In the genomic region with DNA sequence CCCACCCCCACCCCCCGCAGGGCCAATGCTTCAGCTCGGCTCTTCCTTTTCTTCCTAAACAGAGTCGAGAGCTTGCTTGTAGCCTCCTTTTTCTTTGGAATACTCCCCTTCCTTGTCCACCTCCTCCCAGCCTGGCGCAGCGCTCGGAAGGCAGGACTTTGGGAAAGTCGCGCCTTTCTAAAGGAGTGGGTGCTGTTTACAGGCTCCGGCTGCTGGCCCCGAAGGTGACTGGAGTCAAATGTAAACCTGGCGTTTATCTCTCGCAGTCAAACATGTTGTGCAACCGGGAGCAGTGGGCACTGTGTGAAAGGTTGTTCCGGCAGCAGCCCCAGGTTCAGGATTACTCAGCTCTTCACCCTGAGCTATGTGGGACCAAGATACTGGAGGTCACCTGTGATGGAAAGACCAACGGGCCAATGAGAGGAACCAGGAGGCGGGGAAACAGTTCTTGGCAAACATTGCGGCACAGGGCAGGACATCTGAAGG, we compare ENCODE assay signal across 8 mouse cellular contexts. TPM values are rescaled to one million over a fixed set of nuclear protein-coding genes. Genes with fewer than 3 reads are reported as not detected.
DNase-seq lines count a peak whose midpoint lies in the region; ATAC-seq lines count a peak whose summit lies in the region.

No protein-coding gene starts in this region.

- no peaks in the 10 kb centered on the region for H3K9me3 ChIP-seq in forebrain, embryonic 11.5 days (ENCODE audit: control insufficient read depth, low read length)
- no peaks in the 10 kb centered on the region for H3K9me3 ChIP-seq in heart, embryonic 16.5 days (replicated peaks; ENCODE audit: control insufficient read depth, low read length)
- H3K9me3 ChIP-seq in liver, embryonic 15.5 days (replicated peaks), result no peaks in the 10 kb centered on the region
- no peaks in the 10 kb centered on the region for H3K9me3 ChIP-seq in neural tube, embryonic 12.5 days

- H3K27me3 ChIP-seq in forebrain, embryonic 11.5 days (ENCODE audit: control insufficient read depth, insufficient read depth, low read length), result no peaks in the 10 kb centered on the region
- H3K27me3 ChIP-seq in heart, embryonic 16.5 days (ENCODE audit: control insufficient read depth, insufficient read depth, low read length), result no peaks in the 10 kb centered on the region
- H3K27me3 ChIP-seq in liver, embryonic 15.5 days, result no peaks in the 10 kb centered on the region
- no peaks in the 10 kb centered on the region for H3K27me3 ChIP-seq in neural tube, embryonic 12.5 days (replicated peaks)

- ATAC-seq in forebrain, embryonic 11.5 days (replicated peaks; ENCODE audit: low FRiP score), result peak; percentile 96
- ATAC-seq in heart, embryonic 16.5 days (replicated peaks; ENCODE audit: extremely low read depth, insufficient read depth, low FRiP score), result peak; percentile 99
- ATAC-seq in liver, embryonic 15.5 days (ENCODE audit: insufficient read depth), result peak; percentile 98
- ATAC-seq in neural tube, embryonic 12.5 days (ENCODE audit: low FRiP score, low read depth), result peak; percentile 99

- DNase-seq in CD8-positive naive resting alpha-beta T cell, adult 2 months (ENCODE audit: low read depth in 2 of 2, low spot score in 2 of 2), result peak; percentile 57 to 70
- peak; percentile 97 for DNase-seq in c-Kit-positive CD71-positive TER-119-negative erythroid progenitor cells, embryonic 14.5 days (ENCODE audit: low read depth)
- peak; percentile 87 for DNase-seq in forebrain, embryonic 11.5 days (ENCODE audit: low spot score)
- DNase-seq in kidney, postnatal 36 days, result peak; percentile 98 to 99
- DNase-seq in telencephalon, adult 2 months (ENCODE audit: low read depth, low spot score), result peak; percentile 55

- 0 out of 2 replicates have a peak, but pooled peaks cover 5% of the 10 kb centered on the region for H3K4me1 ChIP-seq in forebrain, embryonic 11.5 days (replicated peaks; ENCODE audit: control insufficient read depth, insufficient read depth, low read length)
- peaks cover 16% of the 10 kb centered on the region for H3K4me1 ChIP-seq in heart, embryonic 16.5 days (ENCODE audit: control insufficient read depth, insufficient read depth, low read length)
- H3K4me1 ChIP-seq in liver, embryonic 15.5 days (replicated peaks), result peaks cover 70% of the 10 kb centered on the region
- no peaks in the 10 kb centered on the region for H3K4me1 ChIP-seq in neural tube, embryonic 12.5 days

- H3K36me3 ChIP-seq in forebrain, embryonic 11.5 days (ENCODE audit: control insufficient read depth, insufficient read depth, low read length), result no peaks in the 10 kb centered on the region
- H3K36me3 ChIP-seq in heart, embryonic 16.5 days (ENCODE audit: control insufficient read depth, insufficient read depth), result no peaks in the 10 kb centered on the region
- no peaks in the 10 kb centered on the region for H3K36me3 ChIP-seq in liver, embryonic 15.5 days (replicated peaks)
- no peaks in the 10 kb centered on the region for H3K36me3 ChIP-seq in neural tube, embryonic 12.5 days

- peak overlapping the region; percentile 48 for H3K4me3 ChIP-seq in forebrain, embryonic 11.5 days (ENCODE audit: low read depth, low read length)
- peak overlapping the region; percentile 82 for H3K4me3 ChIP-seq in heart, embryonic 16.5 days (ENCODE audit: low read length)
- peak overlapping the region; percentile 63 for H3K4me3 ChIP-seq in liver, embryonic 15.5 days (replicated peaks)
- peak overlapping the region; percentile 46 for H3K4me3 ChIP-seq in neural tube, embryonic 12.5 days

- peak overlapping the region; percentile 58 for H3K4me2 ChIP-seq in forebrain, embryonic 11.5 days (ENCODE audit: low read depth, low read length, severe bottlenecking)
- H3K4me2 ChIP-seq in heart, embryonic 16.5 days (ENCODE audit: low read depth, low read length), result peak overlapping the region; percentile 88
- H3K4me2 ChIP-seq in liver, embryonic 15.5 days, result peak overlapping the region; percentile 75
- peak overlapping the region; percentile 64 for H3K4me2 ChIP-seq in neural tube, embryonic 12.5 days (replicated peaks)

- 0 out of 2 replicates have a peak overlapping the region, but pooled peaks have one; percentile 8 for H3K27ac ChIP-seq in forebrain, embryonic 11.5 days (ENCODE audit: low read depth, low read length)
- peak overlapping the region; percentile 98 for H3K27ac ChIP-seq in heart, embryonic 16.5 days (ENCODE audit: low read length)
- H3K27ac ChIP-seq in liver, embryonic 15.5 days (replicated peaks), result peak overlapping the region; percentile 99
- no peak overlapping the region for H3K27ac ChIP-seq in neural tube, embryonic 12.5 days

- WGBS in forebrain, embryonic 11.5 days, result under 1% methylated on average over 17 of the region's 17 CpGs
- WGBS in heart, embryonic 16.5 days, result under 1% methylated on average over 17 of the region's 17 CpGs
- under 1% methylated on average over 17 of the region's 17 CpGs for WGBS in liver, embryonic 15.5 days (ENCODE audit: insufficient replicate concordance)
- WGBS in neural tube, embryonic 12.5 days, result under 1% methylated on average over 17 of the region's 17 CpGs

- H3K9ac ChIP-seq in forebrain, embryonic 11.5 days (ENCODE audit: low read length), result peak overlapping the region; percentile 61
- H3K9ac ChIP-seq in heart, embryonic 16.5 days (ENCODE audit: low read length), result peak overlapping the region; percentile 89
- H3K9ac ChIP-seq in liver, embryonic 15.5 days, result peak overlapping the region; percentile 76
- peak overlapping the region; percentile 49 for H3K9ac ChIP-seq in neural tube, embryonic 12.5 days

RNA-seq across cellular contexts. Expression of a gene that starts 15.5 kb away (rescaled TPM):
- polyA plus RNA-seq in forebrain, embryonic 11.5 days (2014; fragmentation: Nextera tagmentation; extraction: Ambion mirVana), result 42.2 and 44.8 TPM in 2 replicates
- 34.5 and 34.7 TPM in 2 replicates for polyA plus RNA-seq in heart, embryonic 16.5 days (2015; fragmentation: Nextera tagmentation; extraction: Ambion mirVana)
- polyA plus RNA-seq in liver, embryonic 15.5 days (2015; fragmentation: Nextera tagmentation; extraction: Ambion mirVana), result 24.0 and 29.4 TPM in 2 replicates
- polyA plus RNA-seq in neural tube, embryonic 12.5 days (2016; fragmentation: Nextera tagmentation; extraction: Ambion mirVana), result 36.0 and 39.1 TPM in 2 replicates
